Mouse (Mus musculus) CH12.LX (cell line): ENCODE data around the gene Smarca4.

Source experiments
- CTCF ChIP-seq, 2 experiments: IDR thresholded peaks in 1 of 2; conservative IDR thresholded peaks in 1 of 2; 2 replicates each; pipeline ENCODE4 v1.5.1; 2011 to 2012; ENCODE audit warnings: low read depth in 2 of 2, low read length in 2 of 2, improper control_type of control experiment in 1 of 2, inconsistent platforms in 1 of 2, mild to moderate bottlenecking in 1 of 2, moderate library complexity in 1 of 2
- KAT2A ChIP-seq: IDR thresholded peaks from 2 replicates; pipeline ENCODE4 v1.6.1; 2012; ENCODE audit warnings: low read length, improper control_type of control experiment, inconsistent platforms; ENCODE audit not compliant: insufficient replicate concordance
- MAFK ChIP-seq: IDR thresholded peaks from 2 replicates; pipeline ENCODE4 v1.6.1; 2011; ENCODE audit warnings: low read length, improper control_type of control experiment; ENCODE audit not compliant: insufficient replicate concordance
- POLR2A ChIP-seq: IDR thresholded peaks from 2 replicates; pipeline ENCODE4 v1.6.1; 2011; ENCODE audit warnings: low read depth, mild to moderate bottlenecking, improper control_type of control experiment, low read length
- RCOR1 ChIP-seq: conservative IDR thresholded peaks from 2 replicates; pipeline ENCODE4 v1.6.1; 2012; ENCODE audit warnings: low read depth, mild to moderate bottlenecking, inconsistent platforms, low read length, improper control_type of control experiment

GRCm38 (mm10) chr9:21695229-21695792 is 79.3 kb downstream of the Smarca4 start:
- no peak for TF ChIP-seq POLR2A
- TF ChIP-seq RCOR1 = no peak
- no peak for TF ChIP-seq KAT2A
- TF ChIP-seq MAFK = no peak
- no peak for TF ChIP-seq CTCF (conservative IDR thresholded peaks at IDR 0.05 in 1 of 2, IDR thresholded peaks at IDR 0.05 in 1 of 2; ENCODE audit: low read depth in 2 of 2, low read length in 2 of 2)
